ENCODE assay signal across 25 mouse cellular contexts in genomic region chr10:39000951-39001350, GRCm38 (mm10). TPM values are rescaled to one million over a fixed set of nuclear protein-coding genes. Genes with fewer than 3 reads are reported as not detected.
DNase-seq lines count a peak whose midpoint lies in the region; ATAC-seq lines count a peak whose summit lies in the region.
"Had no signal": no experiment of that assay in that cellular context is flagged by ENCODE, and none has a peak within 500 bp of the region (broad histone marks: within the 10 kb centered on the region; RNA-seq: fewer than 3 reads in every experiment).

No protein-coding gene starts in this region.

- 68% methylated on average over 4 of the region's 4 CpGs for WGBS in heart, embryonic 10.5 days

- no peak overlapping the region for H3K4me3 ChIP-seq in heart, embryonic 10.5 days
- H3K4me3 ChIP-seq: forebrain, embryonic 15.5 days; heart, embryonic 13.5 days; hindbrain, embryonic 12.5 days; limb, embryonic 13.5 days; liver, embryonic 13.5 days; megakaryocyte, embryonic 14.5 days; stomach, embryonic 15.5 days had no signal

- peaks cover 18% of the 10 kb centered on the region; the same call in 1 of the 2 replicates for H3K36me3 ChIP-seq in heart, embryonic 10.5 days
- H3K36me3 ChIP-seq: forebrain, embryonic 15.5 days; hindbrain, embryonic 12.5 days; liver, embryonic 13.5 days; stomach, embryonic 15.5 days had no signal

- ATAC-seq in megakaryocyte-erythroid progenitor cell, adult 5-6 weeks (replicated peaks; ENCODE audit: low FRiP score, low TSS enrichment, poor library complexity, severe bottlenecking), result no peak
- ATAC-seq: CD4-positive, CD25-positive, alpha-beta regulatory T cell, adult 4 months; forebrain, embryonic 15.5 days had no signal

- no peaks in the 10 kb centered on the region for H3K9me3 ChIP-seq in heart, embryonic 10.5 days
- H3K9me3 ChIP-seq: forebrain, embryonic 15.5 days; heart, embryonic 13.5 days; hindbrain, embryonic 12.5 days; limb, embryonic 13.5 days; liver, embryonic 13.5 days; megakaryocyte, embryonic 14.5 days; stomach, embryonic 15.5 days had no signal

- H3K27ac ChIP-seq in heart, embryonic 10.5 days, result no peak overlapping the region
- H3K27ac ChIP-seq: forebrain, embryonic 15.5 days; heart, embryonic 13.5 days; hindbrain, embryonic 12.5 days; kidney, postnatal 0 days; limb, embryonic 13.5 days; liver, embryonic 13.5 days; stomach, embryonic 15.5 days had no signal

- H3K27me3 ChIP-seq in heart, embryonic 10.5 days (ENCODE audit: insufficient read depth, poor library complexity, severe bottlenecking), result no peaks in the 10 kb centered on the region
- H3K27me3 ChIP-seq: forebrain, embryonic 15.5 days; heart, embryonic 13.5 days; hindbrain, embryonic 12.5 days; limb, embryonic 13.5 days; liver, embryonic 13.5 days; megakaryocyte, embryonic 14.5 days; stomach, embryonic 15.5 days had no signal

- DNase-seq in heart, postnatal 4 days, result peak; percentile 29
- DNase-seq in heart, embryonic 10.5 days (ENCODE audit: low spot score), result no peak
- DNase-seq in kidney, postnatal 36 days, result peak; percentile 16 to 44
- DNase-seq in kidney, adult 11 months, result no peak
- peak; percentile 17 to 70 for DNase-seq in adrenal gland, adult (ENCODE audit: inconsistent age in 2 of 2, low spot score in 1 of 2)
- DNase-seq in adrenal gland, postnatal 14 days, result peak; percentile 53
- DNase-seq: cerebellum, adult 9-10 months; gastrocnemius, postnatal 10 days; heart, postnatal 14 days; liver, embryonic 13.5 days; lung, adult 2 months; lung, postnatal 36 days; midbrain, embryonic 14.5 days; thymus, adult 2 months; thymus, postnatal 4 days had no signal

- H3K4me1 ChIP-seq in heart, embryonic 10.5 days, result no peaks in the 10 kb centered on the region
- H3K4me1 ChIP-seq: forebrain, embryonic 15.5 days; hindbrain, embryonic 12.5 days; limb, embryonic 13.5 days; liver, embryonic 13.5 days; stomach, embryonic 15.5 days had no signal

RNA-seq across cellular contexts. Expression of gene Lama4, which starts 35.6 kb away (rescaled TPM):
- total RNA-seq in heart, postnatal 4 days (2021), result 100 to 1,000 TPM; 225 to 235 TPM
- 60.0 and 129 TPM in 2 replicates for polyA plus RNA-seq in heart, embryonic 10.5 days (2016; fragmentation: Nextera tagmentation; extraction: Ambion mirVana)
- 79.0 and 87.8 TPM in 2 replicates for total RNA-seq in adrenal gland, postnatal 14 days (2021)
- not detected in 2 replicates for total RNA-seq in megakaryocyte-erythroid progenitor cell, adult 5-6 weeks (2014; fragmentation: Nextera tagmentation)
- total RNA-seq in megakaryocyte-erythroid progenitor cell, adult 5-6 weeks (2017), result not detected in 2 replicates
- total RNA-seq: granulocyte monocyte progenitor cell, adult 5-6 weeks had no signal

Comparison
In these comparisons a context has a peak if more than half of its experiments do, and no peak if none do; other contexts are left out.
1. DNase-seq: peak in heart, postnatal 4 days (single experiment), kidney, postnatal 36 days (2 of 2), adrenal gland, adult (2 of 2) and adrenal gland, postnatal 14 days (single experiment); none in heart, embryonic 10.5 days (single experiment) and kidney, adult 11 months (single experiment).
2. RNA of gene Lama4, which starts 35.6 kb away (total RNA-seq): 225 to 235 TPM in heart, postnatal 4 days and 79.0 to 87.8 TPM in adrenal gland, postnatal 14 days; not detected in megakaryocyte-erythroid progenitor cell, adult 5-6 weeks; every median in the first group is over 10 times any median in the second.